Mouse (Mus musculus) hindlimb bud, embryonic 11.5 days (tissue): ENCODE results near the gene Gal3st3.

Experiments used
- DNase-seq: peaks from one replicate; pipeline ENCODE4 v3.0.0-alpha.2; 2012; ENCODE audit warnings: low read depth, low spot score; ENCODE audit errors: extremely low spot score

Gene Gal3st3

DNA sequence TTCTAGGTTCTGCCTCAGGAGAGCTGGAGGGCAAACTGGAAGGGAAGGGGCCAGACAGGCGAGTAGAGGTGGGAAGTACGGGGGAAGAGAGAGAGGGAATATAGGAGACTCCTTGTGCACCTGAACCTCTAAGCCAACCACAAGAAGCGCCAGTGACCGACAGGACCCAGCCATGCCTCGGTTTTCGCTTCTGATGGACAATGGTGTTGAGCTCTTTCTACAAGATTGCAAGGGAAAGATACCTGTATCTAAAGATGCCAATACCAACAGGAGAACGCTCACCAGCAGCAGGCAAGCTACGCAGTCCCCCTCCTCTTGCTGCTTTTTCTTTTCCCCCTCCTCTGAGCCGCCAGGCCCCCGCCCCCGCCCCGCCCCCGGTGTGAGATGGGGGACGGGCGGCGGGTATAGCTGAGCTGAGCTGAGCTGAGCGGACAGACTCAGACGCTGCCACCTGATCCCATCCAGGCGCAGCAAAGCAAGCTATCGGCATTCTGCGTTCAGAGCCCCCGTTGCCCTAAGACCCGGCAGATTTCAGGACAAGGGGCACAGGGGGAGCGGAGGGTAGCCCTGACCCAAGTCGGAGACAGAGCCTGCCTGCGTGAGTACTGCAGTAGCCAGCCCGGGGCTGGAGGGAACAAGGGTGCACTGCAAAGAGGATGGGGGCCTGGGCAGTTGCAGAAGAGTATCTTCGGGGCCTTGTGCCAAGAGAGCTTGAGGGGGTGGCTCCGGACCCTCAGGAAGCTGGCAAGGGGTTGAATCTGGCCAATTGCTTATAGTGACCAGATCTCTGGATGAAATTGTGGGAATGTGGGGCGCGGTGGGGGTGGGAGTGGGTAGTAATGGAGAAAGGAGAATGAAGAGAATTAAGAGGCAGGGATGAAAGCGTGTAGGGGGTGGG lies at the start of gene Gal3st3:
Gene Gal3st3 (plus strand): TSS at position 429 of the 898 bp plus-strand sequence.
- DNase-seq: no peak

DNA sequence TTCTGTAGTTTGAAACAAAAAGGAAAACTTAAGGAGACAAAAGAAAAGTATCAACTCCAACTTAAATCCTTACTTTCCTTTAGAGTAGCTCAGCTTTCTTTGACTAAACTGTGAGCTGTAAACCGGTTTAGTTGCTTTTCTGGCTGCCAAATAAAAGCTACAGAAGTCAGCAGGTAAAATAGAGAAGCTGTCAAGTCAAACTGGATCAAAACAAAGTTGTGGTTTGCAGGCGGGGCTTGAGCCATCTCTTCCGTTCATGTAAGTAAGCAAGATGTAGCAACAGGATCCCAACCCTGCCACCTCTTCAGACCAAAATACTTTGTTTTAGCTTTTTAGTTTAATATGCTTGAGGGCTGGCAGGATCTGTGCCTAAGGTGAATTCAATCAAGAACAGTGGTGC lies 41.0 kb upstream of the Gal3st3 start:
- no peak for DNase-seq

DNA sequence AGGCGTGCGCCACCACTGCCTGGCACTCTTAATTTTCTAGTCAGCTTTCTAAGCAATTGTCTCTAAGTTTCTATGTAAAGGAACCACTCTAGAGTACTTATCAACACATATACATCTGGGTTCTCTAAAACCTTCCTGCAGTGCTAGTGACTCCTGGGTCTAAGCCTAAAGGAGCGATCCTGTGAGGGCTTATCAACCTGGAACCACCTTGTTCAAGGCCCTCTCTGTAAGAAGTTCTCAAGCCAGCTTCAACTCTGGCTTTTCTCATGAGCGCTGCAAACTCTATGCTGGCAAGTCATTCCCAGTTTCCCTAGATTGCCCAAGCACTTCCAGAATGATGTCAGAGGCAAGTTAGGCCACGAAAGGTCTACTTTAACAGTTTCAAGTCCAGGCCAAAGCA lies 31.1 kb upstream of the Gal3st3 start:
- DNase-seq: no peak

DNA sequence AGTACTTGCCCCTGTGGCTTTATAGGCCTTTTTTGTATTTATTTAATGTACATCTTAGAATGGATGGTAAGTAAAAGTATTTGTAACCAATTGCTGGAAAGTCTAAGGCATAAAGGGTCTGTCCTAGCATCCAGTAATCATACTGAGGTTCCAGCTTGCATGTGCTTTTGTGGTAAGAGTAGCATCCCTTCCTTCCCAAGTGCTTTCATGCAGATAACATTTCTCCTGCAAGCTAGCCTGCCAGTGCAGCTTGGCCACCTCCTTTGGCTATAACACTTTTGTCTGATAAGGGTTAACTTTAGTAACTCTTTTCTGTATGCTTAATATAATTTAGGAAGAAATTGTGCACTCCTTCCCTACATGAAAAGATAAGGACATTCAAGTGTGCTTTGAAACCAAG lies 30.1 kb upstream of the Gal3st3 start:
- DNase-seq: no peak

DNA sequence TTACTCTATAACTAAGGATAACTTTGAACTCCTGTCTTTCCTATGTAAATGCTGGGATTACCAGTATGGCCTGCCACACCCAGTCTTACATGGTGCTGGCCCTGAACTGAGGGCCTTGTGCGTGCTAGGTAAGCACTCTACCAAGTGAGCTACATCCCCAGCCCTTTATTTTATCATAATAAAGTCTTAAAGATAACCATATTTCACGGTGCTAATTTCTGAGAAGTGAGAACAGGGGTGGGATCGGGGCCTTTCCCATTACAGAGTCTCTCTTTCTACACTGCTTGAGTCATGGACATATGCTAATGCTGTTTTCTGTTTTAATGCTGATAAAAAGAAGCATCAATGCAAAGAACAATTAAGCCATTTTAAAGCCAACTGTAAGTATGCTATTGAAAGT lies 29.3 kb upstream of the Gal3st3 start:
- no peak for DNase-seq

DNA sequence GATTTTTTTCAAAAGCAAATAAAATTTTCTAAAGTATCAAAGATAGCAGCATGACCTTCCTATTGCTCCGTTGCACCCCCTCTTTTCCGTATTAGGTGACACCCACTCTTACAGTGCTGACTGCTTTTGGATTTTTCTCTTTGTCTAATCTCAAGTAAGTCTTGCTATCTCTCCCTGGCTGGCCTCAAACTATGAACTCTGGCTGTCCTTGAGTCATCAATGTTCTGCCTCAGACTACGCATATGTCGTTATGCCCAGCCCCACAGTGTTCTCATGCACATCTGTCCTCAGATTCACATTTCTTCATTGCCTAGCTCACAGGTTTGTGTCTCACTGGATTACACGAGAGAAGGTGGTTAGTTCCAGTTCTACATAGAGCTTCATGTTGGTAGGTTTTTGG lies 28.7 kb upstream of the Gal3st3 start:
- no peak for DNase-seq

DNA sequence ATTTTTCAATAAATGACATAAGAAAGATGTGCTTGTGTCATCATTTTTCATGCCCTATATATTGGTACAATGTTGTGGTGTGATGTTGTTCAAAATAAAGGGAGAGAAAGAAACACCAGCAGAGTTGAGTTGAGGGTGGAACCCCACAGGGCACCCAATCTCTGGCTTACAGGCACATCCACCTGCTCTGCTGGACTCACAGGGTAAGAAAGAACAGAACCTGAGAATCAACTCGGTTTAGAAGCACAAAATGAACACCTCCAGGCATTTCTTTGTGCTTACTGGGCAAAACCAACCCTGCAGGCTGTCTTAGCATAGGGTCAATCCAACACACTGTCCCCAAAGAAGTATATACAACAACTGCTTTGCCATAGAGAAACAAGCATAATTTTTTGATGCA lies 26.7 kb upstream of the Gal3st3 start:
- no peak for DNase-seq

DNA sequence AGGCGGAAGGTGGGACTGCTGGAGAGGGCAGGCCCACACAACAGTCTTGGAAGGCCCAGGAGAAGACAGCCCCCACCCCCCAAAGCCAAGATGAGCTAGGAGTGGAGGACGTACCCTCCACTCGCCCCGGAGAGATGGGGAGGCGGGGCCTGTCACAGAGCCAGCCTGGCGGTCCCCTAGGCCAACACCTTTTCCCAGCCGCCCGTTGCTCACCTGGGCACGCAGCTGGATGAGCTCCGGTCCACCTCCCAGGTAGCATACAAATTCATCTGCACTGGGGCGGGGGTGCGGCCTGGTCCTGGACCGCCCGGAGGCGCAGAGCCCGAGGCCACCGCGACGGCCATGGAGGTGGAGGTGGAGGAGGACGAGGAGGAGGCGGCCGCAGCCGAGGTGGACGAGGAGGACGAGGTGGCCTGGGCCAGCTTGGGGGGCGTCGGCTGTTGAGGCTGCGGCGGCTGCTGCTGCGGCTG lies 25.8 kb upstream of the Gal3st3 start:
- no peak for DNase-seq

DNA sequence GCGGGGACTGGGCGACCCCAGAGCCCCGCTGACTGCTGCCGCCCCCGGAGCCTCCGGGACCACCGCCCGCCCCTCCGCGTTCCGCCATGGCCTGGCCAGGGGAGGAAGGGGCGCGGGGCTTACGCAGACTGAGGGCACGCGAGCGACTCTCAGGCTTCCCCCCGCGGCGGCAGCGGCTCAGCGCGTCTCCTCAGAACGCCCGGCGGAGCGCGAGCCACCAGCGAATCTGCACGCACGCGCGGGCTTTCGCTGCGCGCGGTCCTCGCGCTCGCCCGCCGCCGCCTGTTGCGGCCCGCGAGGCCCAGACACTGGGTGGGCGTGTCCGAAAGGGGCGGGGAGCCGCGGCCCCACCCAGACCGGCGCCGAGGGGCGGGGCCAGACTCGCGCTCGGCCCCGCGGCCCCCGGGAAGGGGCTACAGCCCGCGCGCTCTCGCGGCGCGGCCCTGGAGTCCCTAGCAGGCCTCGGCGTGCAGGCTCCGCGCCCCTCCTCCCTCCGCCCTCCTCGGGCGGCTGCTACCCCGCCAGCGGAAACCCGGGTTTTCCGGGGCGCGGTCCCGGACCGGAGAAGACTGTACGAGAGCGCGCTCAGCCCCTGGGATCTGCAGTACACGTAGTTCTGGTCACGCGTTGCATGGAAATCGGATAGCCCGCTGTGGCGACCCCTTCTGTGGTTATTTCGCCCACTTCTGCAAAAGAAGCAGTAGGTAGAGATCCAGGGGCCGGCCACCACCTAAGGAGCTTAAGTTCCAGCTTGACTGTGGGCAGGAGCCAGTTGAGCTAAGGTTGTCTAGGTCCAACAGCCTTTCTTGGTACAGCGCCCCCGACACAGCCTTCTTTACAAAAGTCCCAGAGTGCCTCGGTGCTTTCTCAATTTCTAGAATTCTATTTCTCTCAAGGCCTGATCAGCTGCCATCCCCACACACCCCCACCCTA lies 25.1 kb upstream of the Gal3st3 start, which contains the start of gene Pacs1:
Gene Pacs1 (minus strand): TSS at position 319 of the 933 bp plus-strand sequence.
- DNase-seq: peak; percentile 47

DNA sequence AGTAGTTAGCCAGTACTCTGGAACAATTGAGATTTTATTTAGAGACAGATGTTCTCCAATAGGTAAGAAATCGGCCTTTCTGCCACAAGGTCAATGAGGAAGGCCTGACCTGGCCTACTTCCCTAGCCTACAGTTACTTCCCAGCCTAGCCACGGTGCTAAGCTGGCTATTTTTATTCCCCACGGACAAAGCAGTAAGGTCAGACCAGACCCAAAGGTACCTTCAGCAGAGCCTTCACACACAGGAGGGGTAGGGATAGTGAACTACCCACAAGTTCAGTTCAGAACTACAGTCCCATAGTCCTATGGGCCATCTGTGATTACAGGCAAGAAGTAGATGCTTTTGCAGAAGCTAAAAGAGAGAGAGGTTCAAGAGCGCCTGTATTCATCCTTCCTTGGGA lies 24.2 kb upstream of the Gal3st3 start:
- DNase-seq: no peak

DNA sequence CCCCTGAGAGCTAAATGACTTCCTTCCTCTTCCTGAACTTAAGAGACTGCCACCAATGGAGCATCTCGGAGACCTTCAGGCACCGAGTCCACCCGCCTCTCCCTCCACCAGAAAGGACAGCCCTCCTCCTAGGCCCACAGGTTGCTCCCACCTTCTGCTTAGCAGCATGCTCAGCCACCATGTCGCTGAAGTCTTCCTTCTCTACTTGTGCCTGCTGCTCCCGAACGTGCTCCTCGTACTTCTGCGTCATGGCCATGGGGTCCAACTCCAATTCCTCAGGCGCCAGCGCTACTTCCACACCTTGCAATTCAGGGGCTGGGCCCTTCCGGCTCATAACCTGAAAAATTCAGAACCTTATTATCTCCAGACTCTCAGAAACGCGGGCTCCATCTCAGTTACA lies 23.5 kb upstream of the Gal3st3 start:
- no peak for DNase-seq

DNA sequence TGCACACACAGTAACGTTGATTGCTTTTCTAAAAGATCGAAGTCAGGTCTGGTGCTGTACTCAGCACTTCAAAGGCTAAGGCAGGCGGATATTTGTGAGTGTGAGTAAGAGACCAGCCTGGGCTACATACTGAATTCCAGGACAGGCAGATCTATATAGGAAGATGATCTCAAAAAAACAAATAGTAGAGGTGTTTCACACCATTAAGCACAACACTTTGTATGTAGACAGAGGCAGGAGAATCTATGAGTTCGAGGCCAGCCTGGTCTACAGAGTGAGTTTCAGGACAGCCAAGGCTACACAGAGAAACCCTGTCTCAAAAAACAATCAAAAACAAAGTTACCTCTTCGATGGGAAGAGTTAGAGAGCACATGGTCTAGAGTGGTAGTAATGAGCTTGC lies 22.4 kb upstream of the Gal3st3 start:
- no peak for DNase-seq

DNA sequence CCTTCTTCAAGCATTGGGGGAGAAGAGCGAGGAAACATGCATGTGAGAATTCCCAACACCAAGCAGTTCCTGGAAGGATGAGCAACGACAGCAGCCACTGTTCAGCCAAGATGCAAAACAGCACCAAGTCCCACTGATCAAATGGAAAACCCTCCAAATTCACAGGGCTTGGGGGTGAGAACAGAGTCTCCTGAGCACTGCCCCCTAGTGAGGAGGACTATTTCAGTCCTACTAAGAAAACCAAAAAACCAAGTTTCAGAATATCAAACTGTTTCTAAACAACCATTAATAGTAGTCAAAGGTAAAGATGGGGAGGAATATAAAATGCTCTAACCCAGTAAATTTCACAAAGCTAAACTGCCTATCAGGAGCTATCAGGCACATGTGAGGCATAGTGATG lies 21.6 kb upstream of the Gal3st3 start:
- DNase-seq: no peak

DNA sequence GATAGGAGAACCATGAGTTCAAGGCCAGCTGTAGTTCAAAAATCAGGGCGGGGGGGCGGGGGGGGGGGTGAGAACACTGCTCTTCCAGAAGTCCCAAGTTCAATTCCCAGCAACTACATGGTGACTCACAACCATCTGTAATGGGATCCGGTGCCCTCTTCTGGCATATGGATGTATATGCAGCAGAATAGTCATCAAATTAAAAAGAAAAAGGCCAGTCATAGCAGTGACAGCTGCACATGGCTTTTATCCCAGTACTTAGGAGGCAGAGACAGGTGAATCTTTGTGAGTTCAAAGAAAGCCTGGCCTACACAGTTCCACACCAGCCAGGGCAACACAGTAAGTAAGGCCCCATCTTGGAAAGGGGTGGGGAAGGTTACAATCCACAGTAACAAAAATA lies 21.0 kb upstream of the Gal3st3 start:
- no peak for DNase-seq

DNA sequence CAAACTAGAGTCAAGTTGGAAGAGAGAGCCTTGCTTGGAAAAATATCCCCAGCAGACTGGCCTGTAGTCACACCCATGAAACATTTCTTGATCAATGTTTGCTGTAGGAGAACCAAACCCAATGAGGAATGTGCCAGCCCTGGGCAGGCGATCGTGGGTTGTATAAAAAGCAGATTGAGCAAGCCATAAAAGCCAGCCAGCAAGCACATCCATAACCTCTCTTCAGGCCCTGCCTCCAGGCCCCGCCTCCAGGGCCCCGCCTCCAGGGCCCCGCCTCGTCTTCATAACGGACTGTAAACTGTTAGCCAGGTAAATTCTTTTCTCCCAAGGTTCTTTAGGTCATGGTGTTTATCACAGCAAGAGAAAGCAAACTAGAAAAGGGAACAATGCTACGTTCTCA lies 19.8 kb upstream of the Gal3st3 start:
- DNase-seq: no peak

DNA sequence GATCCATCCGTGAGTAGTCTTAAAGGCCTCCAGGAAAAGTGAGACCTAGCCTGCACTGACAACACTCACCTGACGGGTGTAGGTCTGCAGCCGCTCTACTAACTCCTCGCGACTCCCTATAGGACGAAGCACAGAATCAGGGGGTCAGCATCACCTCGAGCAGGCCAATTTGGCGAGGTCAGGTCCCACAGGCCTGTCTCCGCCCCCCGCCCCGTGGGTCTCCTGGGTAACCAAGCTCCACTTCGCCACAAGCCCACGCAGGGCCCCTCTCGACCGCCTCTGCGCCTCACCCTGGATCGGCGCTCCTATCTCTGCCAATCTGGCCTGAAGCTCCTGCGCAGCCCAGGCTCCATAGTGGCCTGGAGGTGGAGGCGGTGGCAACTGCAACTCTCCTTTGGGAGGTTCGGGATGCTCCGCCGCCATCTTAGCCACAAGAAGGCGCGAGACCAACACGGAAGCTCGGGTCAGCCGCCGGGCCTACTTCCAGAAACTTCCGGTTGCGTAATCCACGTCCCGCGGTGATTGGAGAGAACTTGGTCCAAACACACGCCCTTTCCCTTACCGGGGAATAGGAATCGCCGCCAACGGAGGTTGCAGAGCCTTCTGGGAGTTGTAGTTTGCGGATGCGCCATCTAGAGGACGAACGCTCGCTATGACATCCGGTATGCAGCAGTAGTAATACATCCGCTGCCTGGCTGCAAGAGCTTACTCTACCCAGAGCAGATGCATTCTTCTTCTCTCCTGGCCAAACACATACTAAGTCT lies 3.0 kb upstream of the Gal3st3 start, which contains the start of gene Sf3b2:
Gene Sf3b2 (minus strand): TSS at position 484 of the 764 bp plus-strand sequence.
- DNase-seq: peak; percentile 99

DNA sequence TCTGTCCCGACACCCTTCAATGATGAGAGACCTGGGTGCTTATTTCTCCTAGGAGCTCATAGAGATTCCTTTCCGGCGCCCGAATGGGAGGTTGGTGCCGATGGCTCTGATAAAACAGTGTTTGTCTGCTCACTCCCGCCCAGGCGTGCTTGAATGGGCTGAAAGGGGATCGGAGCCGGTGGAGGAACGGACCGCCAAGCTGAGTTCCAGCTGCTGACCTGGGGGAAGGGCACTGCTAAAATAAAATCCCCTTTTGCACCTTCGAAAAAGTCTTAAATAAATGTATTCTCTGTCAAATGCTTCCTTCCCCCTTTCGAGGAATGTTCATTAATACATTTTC lies 2.4 kb upstream of the Gal3st3 start:
- no peak for DNase-seq

DNA sequence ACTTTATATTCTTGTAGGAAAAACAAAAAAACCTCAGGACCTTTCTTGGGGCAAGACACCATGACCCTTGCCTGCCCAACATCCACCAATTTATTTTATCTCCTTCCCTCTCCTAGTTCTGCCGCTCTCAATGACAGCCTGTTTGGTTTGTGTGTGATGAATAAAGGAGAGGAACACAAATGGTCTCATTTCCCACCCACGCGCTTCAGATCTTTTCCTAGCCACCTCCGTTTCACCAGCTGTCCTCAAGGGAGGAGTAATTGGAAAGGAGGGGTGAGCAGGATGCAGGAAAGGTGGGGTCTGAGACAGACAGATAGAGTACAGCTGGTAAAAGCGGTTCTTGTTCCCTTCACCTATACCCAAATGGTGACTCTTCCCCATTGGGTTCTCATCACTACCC lies 1.5 kb upstream of the Gal3st3 start:
- no peak for DNase-seq

DNA sequence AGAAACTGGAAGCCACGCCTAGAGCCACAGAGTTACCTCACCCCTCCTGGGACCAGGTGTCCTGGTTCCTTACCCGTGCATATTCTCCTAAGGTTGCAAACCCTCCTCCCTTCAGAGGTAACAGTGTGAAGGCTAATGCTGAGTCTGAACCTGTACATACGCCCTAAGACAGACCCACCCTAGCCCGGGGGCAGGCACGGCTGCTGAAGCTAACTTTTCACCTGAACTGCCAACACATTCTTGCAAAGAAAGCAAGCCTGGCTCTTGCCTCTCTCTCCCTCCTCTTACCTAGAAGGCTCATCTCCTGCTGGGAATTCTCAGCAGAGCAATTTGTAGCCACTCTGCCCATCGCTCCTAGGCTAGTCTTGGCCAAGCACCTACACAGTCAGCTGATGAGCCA lies 2.5 kb downstream of the Gal3st3 start:
- DNase-seq: no peak

DNA sequence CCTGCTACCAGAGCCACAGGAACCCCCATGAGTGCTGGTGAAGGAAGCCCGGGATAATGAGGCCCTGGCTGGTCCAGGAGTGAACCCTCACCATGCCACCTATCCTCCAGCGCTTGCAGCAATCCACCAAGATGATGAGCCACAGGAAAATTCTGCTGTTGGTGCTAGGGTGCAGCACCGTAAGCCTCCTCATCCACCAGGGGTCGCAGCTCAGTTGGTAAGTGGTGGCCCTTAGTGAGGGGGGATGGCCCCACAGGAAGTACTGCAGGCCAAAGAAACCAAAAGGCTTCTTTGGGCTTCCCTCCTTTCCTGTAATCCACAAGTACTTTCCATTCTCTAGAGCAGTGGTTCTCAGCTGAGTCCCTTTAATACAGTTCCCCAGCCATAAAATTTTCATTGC lies 4.3 kb downstream of the Gal3st3 start:
- no peak for DNase-seq

DNA sequence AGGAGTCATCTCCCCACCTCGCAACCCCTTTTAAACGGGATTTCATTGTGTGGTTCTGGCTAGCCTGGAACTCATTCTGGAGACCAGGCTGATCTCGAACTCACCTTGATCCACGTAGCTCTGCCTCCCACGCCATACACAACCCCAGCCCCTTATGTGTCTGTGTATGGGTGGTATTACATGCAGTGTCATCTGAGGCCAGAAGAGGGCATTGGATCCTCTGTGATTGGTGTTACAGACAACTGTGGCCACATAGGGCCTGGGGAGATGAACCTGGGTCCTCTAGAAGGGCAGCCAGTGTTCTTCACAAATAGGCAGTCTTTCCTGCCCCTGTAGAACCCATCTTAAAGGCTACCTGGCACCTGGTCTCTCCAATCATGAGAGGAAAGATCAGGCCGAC lies 8.1 kb downstream of the Gal3st3 start:
- no peak for DNase-seq
